Mouse (Mus musculus) forebrain, embryonic 11.5 days (tissue): ENCODE measurements around the gene Sorbs1. TPM values are rescaled to one million over a fixed set of nuclear protein-coding genes. Genes with fewer than 3 reads are reported as not detected.

Source experiments
- ATAC-seq: fragments of 200-750 bp; cut with Nextera tagmentation; replicated peaks from 2 replicates; pipeline ENCODE4 v1.8.0; 2017; ENCODE audit warnings: moderate TSS enrichment; ENCODE audit not compliant: low FRiP score
- DNase-seq: peaks from one replicate; pipeline ENCODE4 v3.0.0-alpha.2; 2017; ENCODE audit warnings: low spot score
- H3K27ac ChIP-seq: fragments of 300-500 bp; sonication (generic); 2 replicates; pipeline ENCODE4 v1.5.1; 2014; ENCODE audit warnings: low read depth, low read length
- H3K27me3 ChIP-seq: fragments of 300-500 bp; sonication (generic); 2 replicates; pipeline ENCODE4 v1.6.1; 2014; ENCODE audit warnings: mild to moderate bottlenecking, low read length, mixed read lengths; ENCODE audit not compliant: control insufficient read depth, insufficient read depth
- H3K36me3 ChIP-seq: fragments of 300-500 bp; sonication (generic); 2 replicates; pipeline ENCODE4 v1.6.1; 2014; ENCODE audit warnings: mild to moderate bottlenecking, low read length, moderate library complexity, mixed read lengths; ENCODE audit not compliant: control insufficient read depth, insufficient read depth
- H3K4me1 ChIP-seq: fragments of 300-500 bp; sonication (generic); replicated peaks from 2 replicates; pipeline ENCODE4 v1.6.1; 2014; ENCODE audit warnings: low read length, mixed read lengths; ENCODE audit not compliant: control insufficient read depth, insufficient read depth
- H3K4me2 ChIP-seq: fragments of 300-500 bp; sonication (generic); 2 replicates; pipeline ENCODE4 v1.6.1; 2014; ENCODE audit warnings: low read depth, mild to moderate bottlenecking, low read length, moderate library complexity, mixed read lengths; ENCODE audit not compliant: severe bottlenecking
- H3K4me3 ChIP-seq: fragments of 300-500 bp; sonication (generic); 2 replicates; pipeline ENCODE4 v1.5.1; 2014; ENCODE audit warnings: low read depth, low read length
- H3K9ac ChIP-seq: fragments of 300-500 bp; sonication (generic); 2 replicates; pipeline ENCODE4 v1.6.1; 2014; ENCODE audit warnings: low read length
- H3K9me3 ChIP-seq: fragments of 300-500 bp; sonication (generic); 2 replicates; pipeline ENCODE4 v1.6.1; 2016; ENCODE audit warnings: low read length, mixed read lengths; ENCODE audit not compliant: control insufficient read depth
- WGBS: fragments of 180-500 bp; shearing (Covaris S2); extraction: QIAGEN DNeasy Blood & Tissue Kit; methylation state at CpG from one replicate; pipeline ENCODE4 v1.1.7; 2014; 5-methylcytosine and 5-hydroxymethylcytosine counted together
- polyA plus RNA-seq: library from polyadenylated mRNA; unstranded; fragments of >200 nt; fragmentation: Nextera tagmentation; extraction: Ambion mirVana; gene quantifications from 2 replicates; pipeline ENCODE4 v1.2.1, GENCODE M21; 2014

Gene Sorbs1
- polyA plus RNA-seq, 1 experiment from 2014 or later = 66.0 TPM

DNA sequence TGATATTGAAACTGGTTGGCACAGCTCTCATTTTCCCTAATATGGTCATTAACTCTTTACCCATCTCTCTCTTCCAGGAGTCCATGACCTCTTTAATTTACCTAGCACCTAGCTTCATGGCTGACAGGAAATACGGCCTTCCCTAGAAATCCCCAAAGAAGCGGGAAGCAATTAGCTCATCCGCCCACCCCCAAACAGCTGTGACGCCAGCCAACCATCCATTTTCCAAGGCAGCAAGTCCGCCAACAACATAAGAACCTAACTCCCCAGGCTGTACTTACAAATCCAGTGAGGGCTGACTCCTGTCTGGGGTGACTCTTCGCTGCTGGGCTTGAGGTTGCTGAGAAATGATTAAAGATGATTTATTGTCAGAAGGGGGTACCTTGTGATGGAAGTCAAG, 214.4 kb downstream of the Sorbs1 start:
- Histone ChIP-seq H3K36me3 (no peaks in the 10 kb centered on the region), H3K4me2 (no peak overlapping the region), H3K4me1 (no peaks in the 10 kb centered on the region), H3K4me3 (no peak overlapping the region), H3K27ac (no peak overlapping the region), H3K9me3 (no peaks in the 10 kb centered on the region), H3K27me3 (no peaks in the 10 kb centered on the region), H3K9ac (no peak overlapping the region)
- DNase-seq (no peak), ATAC-seq (no peak)
- 85% methylated on average over 6 of the region's 6 CpGs for WGBS

GRCm38 (mm10) chr19:40298574-40298973, 215.0 kb downstream of the Sorbs1 start:
- no peak overlapping the region for H3K27ac ChIP-seq
- H3K4me3 ChIP-seq = no peak overlapping the region
- no peak for ATAC-seq
- H3K4me1 ChIP-seq = no peaks in the 10 kb centered on the region
- 81% methylated on average over 2 of the region's 2 CpGs for whole genome bisulfite sequencing
- no peak for DNase-seq
- H3K36me3 ChIP-seq = no peaks in the 10 kb centered on the region
- no peak overlapping the region for H3K9ac ChIP-seq
- no peak overlapping the region for H3K4me2 ChIP-seq
- no peaks in the 10 kb centered on the region for H3K27me3 ChIP-seq
- H3K9me3 ChIP-seq = no peaks in the 10 kb centered on the region

DNA sequence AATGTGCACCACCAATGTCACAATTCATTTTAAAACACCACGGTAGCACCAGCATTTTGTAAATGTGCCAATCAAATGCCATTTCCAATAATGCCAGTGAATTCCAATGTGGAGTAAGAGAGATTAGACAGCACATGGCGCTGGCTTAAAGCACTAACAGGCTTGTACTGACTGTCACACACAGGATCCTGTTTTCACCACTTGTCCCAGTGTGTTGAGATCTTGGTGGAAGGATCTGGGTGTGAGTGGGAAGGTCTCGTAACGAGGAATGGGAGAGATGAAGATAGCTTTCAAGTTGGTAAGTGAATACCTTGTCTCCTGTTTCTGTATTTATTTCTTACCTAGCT, 215.8 kb downstream of the Sorbs1 start:
- Histone ChIP-seq H3K27me3 (no peaks in the 10 kb centered on the region), H3K9me3 (no peaks in the 10 kb centered on the region), H3K36me3 (no peaks in the 10 kb centered on the region), H3K9ac (no peak overlapping the region), H3K4me1 (no peaks in the 10 kb centered on the region), H3K4me3 (no peak overlapping the region), H3K4me2 (no peak overlapping the region), H3K27ac (no peak overlapping the region)
- ATAC-seq (no peak), DNase-seq (no peak)
- 76% methylated on average over 4 of the region's 4 CpGs for WGBS

DNA sequence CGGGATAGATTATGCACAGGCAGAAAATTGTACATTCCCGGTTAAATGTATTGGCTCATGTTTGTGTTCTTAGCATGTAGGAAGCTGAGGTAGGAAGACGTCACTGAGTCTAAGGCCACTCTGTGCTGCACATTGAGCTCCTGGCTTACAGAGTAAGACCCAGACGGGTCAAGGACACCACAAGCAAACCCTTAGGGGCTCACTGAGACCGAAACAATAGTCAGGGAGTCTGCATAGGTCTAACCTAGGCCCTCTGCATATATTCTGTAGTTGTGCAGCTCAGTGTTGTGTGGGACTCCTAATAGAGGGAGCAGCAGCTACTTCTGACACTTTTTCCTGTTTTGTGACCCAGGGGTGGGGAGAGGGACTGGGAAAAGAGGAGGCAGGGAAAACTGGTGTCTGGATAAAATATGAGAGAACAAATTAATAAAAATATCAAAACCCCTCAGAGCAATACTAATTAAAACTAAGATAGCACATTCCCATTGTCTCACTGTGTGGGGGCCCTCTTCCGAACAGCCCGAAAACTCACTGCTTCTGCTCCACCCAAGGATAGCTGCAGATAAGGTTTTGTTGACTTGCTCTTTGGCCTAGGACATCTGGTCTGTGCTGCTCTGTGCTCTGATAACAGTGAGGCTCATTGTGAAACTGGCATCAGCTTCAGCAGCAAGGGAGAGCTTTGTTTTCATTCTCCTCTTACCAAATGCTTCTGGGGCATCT, 216.3 kb downstream of the Sorbs1 start:
- Histone ChIP-seq H3K4me2 (no peak overlapping the region), H3K27me3 (no peaks in the 10 kb centered on the region), H3K9me3 (no peaks in the 10 kb centered on the region), H3K36me3 (no peaks in the 10 kb centered on the region), H3K9ac (no peak overlapping the region), H3K4me3 (no peak overlapping the region), H3K4me1 (no peaks in the 10 kb centered on the region), H3K27ac (no peak overlapping the region)
- DNase-seq (no peak), ATAC-seq (0 out of 2 replicates have a peak, but pooled peaks have one; percentile 49)
- WGBS = 84% methylated on average over 7 of the region's 7 CpGs

- DNase-seq (no peak), ATAC-seq (no peak)
- Histone ChIP-seq H3K9ac (no peak overlapping the region), H3K27me3 (no peaks in the 10 kb centered on the region), H3K9me3 (no peaks in the 10 kb centered on the region), H3K4me2 (no peak overlapping the region), H3K36me3 (no peaks in the 10 kb centered on the region), H3K4me1 (no peaks in the 10 kb centered on the region), H3K4me3 (no peak overlapping the region), H3K27ac (no peak overlapping the region)
- whole genome bisulfite sequencing = 74% methylated on average over 1 of the region's 1 CpGs
Observed at GRCm38 (mm10) chr19:40294231-40294630, 219.3 kb downstream of the Sorbs1 start.

DNA sequence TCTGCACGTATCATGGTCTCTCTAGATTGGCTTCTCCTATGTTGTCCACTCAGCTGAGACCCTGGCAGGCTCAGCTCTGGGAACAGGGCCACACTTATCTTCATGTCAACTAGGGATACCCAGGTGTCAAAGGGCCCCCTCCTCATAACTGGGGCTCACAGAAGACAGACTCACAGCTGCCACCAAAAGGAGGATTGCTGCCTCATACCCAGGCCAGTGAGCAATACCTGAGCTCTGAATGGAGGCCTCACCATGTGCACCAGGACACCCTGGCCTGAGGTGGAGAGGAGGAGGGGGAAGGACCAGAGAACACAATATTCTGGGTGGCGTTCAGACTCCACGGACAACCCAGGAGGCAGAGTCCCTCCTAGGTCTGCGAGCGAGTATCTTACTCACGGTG, 219.8 kb downstream of the Sorbs1 start:
- no peak overlapping the region for H3K9ac ChIP-seq
- DNase-seq = no peak
- H3K4me3 ChIP-seq = no peak overlapping the region
- H3K36me3 ChIP-seq = no peaks in the 10 kb centered on the region
- H3K27ac ChIP-seq = no peak overlapping the region
- 94% methylated on average over 6 of the region's 6 CpGs for WGBS
- H3K4me2 ChIP-seq = no peak overlapping the region
- ATAC-seq = no peak
- no peaks in the 10 kb centered on the region for H3K4me1 ChIP-seq
- no peaks in the 10 kb centered on the region for H3K27me3 ChIP-seq
- H3K9me3 ChIP-seq = no peaks in the 10 kb centered on the region

DNA sequence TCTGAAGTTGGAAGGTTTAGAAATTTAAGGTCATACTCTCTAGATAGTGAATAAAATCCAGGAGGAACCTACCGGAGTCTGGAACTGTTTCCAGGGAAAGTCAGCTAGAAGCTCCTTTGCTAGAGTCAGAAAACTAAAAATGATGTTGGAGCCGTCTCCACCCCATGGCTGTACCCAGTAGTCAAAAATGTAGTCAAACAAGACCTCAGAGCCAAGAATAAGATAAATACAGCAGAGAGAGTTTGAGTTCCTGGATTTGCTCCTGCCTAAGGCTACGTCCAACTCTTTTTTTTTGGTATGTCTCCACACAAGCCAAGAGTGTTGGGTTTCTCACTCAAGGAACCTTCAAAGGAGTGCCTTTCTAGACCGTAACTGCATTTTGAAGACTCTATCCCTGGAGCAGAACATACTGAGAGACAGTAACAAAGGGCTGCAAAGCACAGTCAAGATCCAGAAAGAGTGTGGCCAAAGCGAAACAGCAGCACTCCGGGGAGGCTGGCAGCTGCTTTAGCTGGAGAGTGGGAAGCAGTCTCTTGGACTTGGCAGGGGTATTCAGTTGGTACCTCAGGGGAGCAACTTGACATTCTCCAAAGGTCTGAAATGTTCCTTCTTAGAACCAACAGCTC, 223.4 kb downstream of the Sorbs1 start:
- H3K4me3 ChIP-seq = no peak overlapping the region
- WGBS = 90% methylated on average over 6 of the region's 6 CpGs
- ATAC-seq = no peak
- no peak overlapping the region for H3K4me2 ChIP-seq
- H3K27me3 ChIP-seq = no peaks in the 10 kb centered on the region
- H3K27ac ChIP-seq = no peak overlapping the region
- no peaks in the 10 kb centered on the region for H3K4me1 ChIP-seq
- H3K9me3 ChIP-seq = no peaks in the 10 kb centered on the region
- H3K9ac ChIP-seq = no peak overlapping the region
- DNase-seq = no peak
- no peaks in the 10 kb centered on the region for H3K36me3 ChIP-seq

DNA sequence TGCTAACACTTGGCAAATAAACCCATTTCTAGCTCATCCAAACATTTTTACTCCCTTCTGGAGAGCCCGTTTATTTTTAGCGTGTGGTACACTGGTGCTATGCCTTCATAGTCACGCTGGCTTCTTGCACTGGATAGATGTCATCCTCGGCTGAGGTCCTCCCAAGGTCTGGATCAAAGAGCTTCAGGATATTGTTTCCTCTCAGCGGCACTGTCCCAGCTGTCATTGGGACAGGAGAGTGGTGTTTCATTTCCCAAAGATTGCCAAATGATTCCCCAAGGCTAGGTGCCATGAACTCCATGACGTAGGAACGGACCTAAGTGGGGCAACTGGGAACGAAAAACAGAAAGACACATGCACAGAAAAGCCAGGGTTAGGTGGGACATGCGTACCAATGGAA, 225.2 kb downstream of the Sorbs1 start:
- Histone ChIP-seq H3K4me2 (no peak overlapping the region), H3K27ac (no peak overlapping the region), H3K9me3 (no peaks in the 10 kb centered on the region), H3K4me3 (no peak overlapping the region), H3K27me3 (no peaks in the 10 kb centered on the region), H3K4me1 (no peaks in the 10 kb centered on the region), H3K36me3 (no peaks in the 10 kb centered on the region), H3K9ac (no peak overlapping the region)
- 96% methylated on average over 9 of the region's 9 CpGs for WGBS
- ATAC-seq (no peak), DNase-seq (no peak)

GRCm38 (mm10) chr19:40284704-40285103, 228.9 kb downstream of the Sorbs1 start:
- Histone ChIP-seq H3K27ac (no peak overlapping the region), H3K9ac (no peak overlapping the region), H3K4me3 (no peak overlapping the region), H3K4me2 (no peak overlapping the region), H3K27me3 (no peaks in the 10 kb centered on the region), H3K36me3 (no peaks in the 10 kb centered on the region), H3K9me3 (no peaks in the 10 kb centered on the region), H3K4me1 (no peaks in the 10 kb centered on the region)
- ATAC-seq (no peak), DNase-seq (no peak)
- WGBS = 92% methylated on average over 2 of the region's 2 CpGs
